Mouse (Mus musculus) neural tube, embryonic 14.5 days (tissue): ENCODE measurements at regions not wholly inside any gene's neighbourhood (a gene's known extent, or its start where the extent isn't known, plus 50 kb on each side); places are given as distances from the start of the nearest gene placed in this dataset.

Experiments used
- ATAC-seq: fragments of 200-750 bp; cut with Nextera tagmentation; 2 replicates; pipeline ENCODE4 v1.8.0; 2017; ENCODE audit warnings: low read depth, mild to moderate bottlenecking, moderate TSS enrichment, moderate library complexity
- H3K27ac ChIP-seq: fragments of 300-500 bp; sonication (generic); 2 replicates; pipeline ENCODE4 v1.5.1; 2014; ENCODE audit warnings: low read depth, mild to moderate bottlenecking, control low read depth, low read length, moderate library complexity, mixed read lengths
- H3K27me3 ChIP-seq: fragments of 300-500 bp; sonication (generic); 2 replicates; pipeline ENCODE4 v1.6.1; 2014; ENCODE audit warnings: low read length; ENCODE audit not compliant: control insufficient read depth, insufficient read depth
- H3K36me3 ChIP-seq: fragments of 300-500 bp; sonication (generic); 2 replicates; pipeline ENCODE4 v1.6.1; 2014; ENCODE audit warnings: low read length, mixed read lengths; ENCODE audit not compliant: control insufficient read depth, insufficient read depth
- H3K4me1 ChIP-seq: fragments of 300-500 bp; sonication (generic); 2 replicates; pipeline ENCODE4 v1.6.1; 2014; ENCODE audit warnings: low read length; ENCODE audit not compliant: control insufficient read depth, insufficient read depth
- H3K4me2 ChIP-seq: fragments of 300-500 bp; sonication (generic); 2 replicates; pipeline ENCODE4 v1.6.1; 2014; ENCODE audit warnings: mild to moderate bottlenecking, low read depth, low read length, control low read depth
- H3K4me3 ChIP-seq: fragments of 300-500 bp; sonication (generic); 2 replicates; pipeline ENCODE4 v1.5.1; 2014; ENCODE audit warnings: low read depth, low read length, control low read depth, mixed read lengths
- H3K9ac ChIP-seq: fragments of 300-500 bp; sonication (generic); replicated peaks from 2 replicates; pipeline ENCODE4 v1.6.1; 2014; ENCODE audit warnings: low read depth, mild to moderate bottlenecking, control low read depth, low read length, mixed read lengths
- H3K9me3 ChIP-seq: fragments of 300-500 bp; sonication (generic); 2 replicates; pipeline ENCODE4 v1.6.1; 2016; ENCODE audit warnings: low read length; ENCODE audit not compliant: control insufficient read depth
- WGBS: fragments of 180-500 bp; shearing (Covaris S2); extraction: QIAGEN DNeasy Blood & Tissue Kit; methylation state at CpG from one replicate; pipeline ENCODE4 v1.1.7; 2014; 5-methylcytosine and 5-hydroxymethylcytosine counted together

- H3K27ac ChIP-seq, result no peak overlapping the region
- H3K27me3 ChIP-seq, result no peaks in the 10 kb centered on the region
- no peaks in the 10 kb centered on the region for H3K36me3 ChIP-seq
- 90% methylated on average over 4 of the region's 4 CpGs for WGBS
- H3K4me3 ChIP-seq, result no peak overlapping the region
- H3K9me3 ChIP-seq, result no peaks in the 10 kb centered on the region
- no peak overlapping the region for H3K4me2 ChIP-seq
- no peaks in the 10 kb centered on the region for H3K4me1 ChIP-seq
- ATAC-seq, result no peak
- H3K9ac ChIP-seq, result no peak overlapping the region
Measured at GRCm38 (mm10) chr9:61827721-61828120, 86.6 kb downstream of the Rplp1 start.

DNA sequence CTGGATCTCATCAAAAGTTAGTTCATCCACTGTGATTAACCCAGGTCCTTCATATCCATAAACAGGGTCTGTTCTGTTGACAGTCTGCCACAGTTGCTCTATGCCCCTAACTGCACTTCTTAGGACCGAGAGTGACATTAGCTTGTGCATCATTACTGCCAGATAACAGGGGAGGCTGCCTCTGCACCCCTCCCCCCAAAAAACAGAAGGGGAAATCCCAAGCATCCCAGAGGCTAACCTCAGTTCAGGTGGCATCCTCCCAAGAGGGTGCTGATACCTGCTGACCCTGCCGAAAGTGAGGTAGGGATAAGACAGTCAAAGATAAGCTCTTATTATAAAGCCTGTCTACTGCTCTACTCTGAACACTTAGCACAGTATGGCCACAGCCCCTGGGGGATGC is 87.3 kb downstream of the Rplp1 start:
- Histone ChIP-seq H3K9ac (no peak overlapping the region), H3K4me3 (no peak overlapping the region), H3K4me1 (no peaks in the 10 kb centered on the region), H3K4me2 (no peak overlapping the region), H3K36me3 (no peaks in the 10 kb centered on the region), H3K27me3 (no peaks in the 10 kb centered on the region), H3K27ac (no peak overlapping the region), H3K9me3 (no peaks in the 10 kb centered on the region)
- 85% methylated on average over 2 of the region's 2 CpGs for WGBS
- no peak for ATAC-seq

DNA sequence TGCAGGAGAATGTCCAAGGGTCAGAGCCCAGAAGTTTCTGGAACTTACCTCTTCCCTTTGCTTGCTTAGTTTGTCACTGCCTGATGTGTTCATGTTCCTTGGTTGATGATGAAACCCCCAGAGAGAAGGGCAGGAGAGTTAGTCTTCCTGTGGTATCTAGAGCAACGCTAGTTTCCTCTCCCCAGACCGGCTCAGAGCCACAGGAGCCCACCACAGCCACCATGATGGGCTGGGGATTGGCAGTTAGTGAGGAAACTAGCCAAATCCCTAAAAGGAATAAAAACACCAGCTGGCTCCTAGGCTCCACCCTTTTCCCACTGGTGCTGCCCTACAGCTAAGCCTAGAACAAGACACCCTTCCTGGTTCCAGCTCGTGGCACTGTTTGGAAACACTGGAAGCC is 87.9 kb downstream of the Rplp1 start:
- Histone ChIP-seq H3K36me3 (no peaks in the 10 kb centered on the region), H3K4me3 (no peak overlapping the region), H3K4me1 (no peaks in the 10 kb centered on the region), H3K27ac (no peak overlapping the region), H3K4me2 (no peak overlapping the region), H3K9me3 (no peaks in the 10 kb centered on the region), H3K27me3 (no peaks in the 10 kb centered on the region), H3K9ac (no peak overlapping the region)
- WGBS, result 60% methylated on average over 3 of the region's 3 CpGs
- ATAC-seq, result no peak

DNA sequence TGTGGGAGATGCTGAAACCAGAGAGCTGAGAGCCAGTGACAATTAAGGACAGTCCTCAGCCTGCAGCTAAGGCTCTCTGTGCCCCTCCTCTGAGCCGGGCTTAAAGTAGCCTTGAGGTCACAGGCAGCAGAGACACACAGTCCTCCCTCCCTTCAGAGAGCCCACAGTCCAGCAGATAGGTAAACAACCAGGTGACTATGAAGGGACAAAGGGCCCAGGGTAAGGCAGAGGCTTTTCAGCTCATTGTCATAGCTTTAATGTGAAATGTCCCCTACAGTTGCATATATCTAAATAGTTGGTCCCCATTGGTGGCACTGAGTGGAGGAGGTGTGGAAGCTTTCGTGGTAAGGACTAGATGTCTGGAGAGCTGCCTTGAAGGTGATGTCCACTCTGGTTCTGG is 88.5 kb downstream of the Rplp1 start:
- Histone ChIP-seq H3K9ac (no peak overlapping the region), H3K4me3 (no peak overlapping the region), H3K27ac (no peak overlapping the region), H3K9me3 (no peaks in the 10 kb centered on the region), H3K4me2 (no peak overlapping the region), H3K27me3 (no peaks in the 10 kb centered on the region), H3K36me3 (no peaks in the 10 kb centered on the region), H3K4me1 (no peaks in the 10 kb centered on the region)
- ATAC-seq, result no peak
- 75% methylated on average over 2 of the region's 2 CpGs for WGBS

GRCm38 (mm10) chr9:61819836-61820235 is 94.5 kb downstream of the Rplp1 start:
- 100% methylated on average over 1 of the region's 1 CpGs for WGBS

GRCm38 (mm10) chr9:61816589-61817179 is 97.7 kb downstream of the Rplp1 start:
- Histone ChIP-seq H3K4me2 (no peak overlapping the region), H3K4me3 (no peak overlapping the region), H3K4me1 (no peaks in the 10 kb centered on the region), H3K27me3 (no peaks in the 10 kb centered on the region), H3K36me3 (no peaks in the 10 kb centered on the region), H3K9me3 (no peaks in the 10 kb centered on the region), H3K27ac (no peak overlapping the region), H3K9ac (no peak overlapping the region)
- WGBS, result 80% methylated on average over 11 of the region's 11 CpGs
- no peak for ATAC-seq

More at GRCm38 (mm10) chr9:61819836-61820235, 94.5 kb downstream of the Rplp1 start:
- H3K9me3 ChIP-seq, result no peaks in the 10 kb centered on the region
- no peak overlapping the region for H3K4me3 ChIP-seq
- no peaks in the 10 kb centered on the region for H3K4me1 ChIP-seq
- no peaks in the 10 kb centered on the region for H3K27me3 ChIP-seq
- H3K27ac ChIP-seq, result no peak overlapping the region
- H3K4me2 ChIP-seq, result no peak overlapping the region
- no peak for ATAC-seq
- no peak overlapping the region for H3K9ac ChIP-seq
- no peaks in the 10 kb centered on the region for H3K36me3 ChIP-seq

DNA sequence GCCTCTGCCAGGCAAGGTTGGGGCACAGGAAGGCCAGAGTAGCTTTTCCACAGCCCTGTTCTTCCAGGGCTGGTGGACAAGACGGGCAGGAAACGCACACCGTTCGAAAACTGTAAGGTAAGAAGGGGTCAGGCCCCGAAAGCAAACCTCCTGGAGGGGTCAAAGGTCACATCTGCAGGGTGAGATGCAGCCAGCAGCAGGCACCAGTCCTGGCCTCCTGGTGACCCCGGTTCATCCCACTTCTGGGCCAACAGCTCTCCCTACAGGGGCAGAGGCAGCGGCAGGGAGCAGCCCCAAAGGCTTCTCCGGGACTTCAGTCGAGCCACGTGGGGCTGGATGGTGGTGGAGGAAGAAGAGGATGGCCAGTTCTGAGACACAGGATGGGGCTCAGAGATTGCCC is 98.3 kb downstream of the Rplp1 start:
- Histone ChIP-seq H3K27me3 (no peaks in the 10 kb centered on the region), H3K9me3 (no peaks in the 10 kb centered on the region), H3K4me2 (no peak overlapping the region), H3K9ac (no peak overlapping the region), H3K4me1 (no peaks in the 10 kb centered on the region), H3K36me3 (no peaks in the 10 kb centered on the region), H3K27ac (no peak overlapping the region), H3K4me3 (no peak overlapping the region)
- ATAC-seq, result no peak
- 50% methylated on average over 10 of the region's 10 CpGs for WGBS

DNA sequence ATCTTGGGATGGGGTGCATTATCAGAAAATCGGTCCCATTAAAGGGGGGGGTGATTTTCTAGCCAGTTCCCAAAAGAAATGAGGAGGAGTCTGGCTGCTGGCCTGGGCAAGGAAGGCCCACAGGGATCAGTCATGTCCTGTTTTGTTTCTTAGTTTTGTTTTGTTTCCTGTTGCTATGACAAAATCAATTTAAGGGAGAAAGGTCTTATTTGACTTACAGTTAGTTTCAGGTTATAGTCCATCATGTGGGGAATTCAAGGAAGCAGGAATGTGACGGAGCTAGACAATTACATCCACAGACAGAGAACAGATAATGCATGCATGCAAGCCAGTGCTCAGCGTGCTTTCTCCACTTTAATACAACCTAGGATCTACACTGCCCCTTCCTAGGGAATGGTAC is 101.1 kb downstream of the Rplp1 start:
- Histone ChIP-seq H3K4me2 (no peak overlapping the region), H3K27me3 (no peaks in the 10 kb centered on the region), H3K27ac (no peak overlapping the region), H3K36me3 (no peaks in the 10 kb centered on the region), H3K4me1 (no peaks in the 10 kb centered on the region), H3K9me3 (no peaks in the 10 kb centered on the region), H3K9ac (no peak overlapping the region), H3K4me3 (no peak overlapping the region)
- 87% methylated on average over 3 of the region's 3 CpGs for WGBS
- ATAC-seq, result no peak

GRCm38 (mm10) chr9:61812315-61812714 is 102.0 kb downstream of the Rplp1 start:
- Histone ChIP-seq H3K4me2 (no peak overlapping the region), H3K36me3 (no peaks in the 10 kb centered on the region), H3K9ac (no peak overlapping the region), H3K4me1 (no peaks in the 10 kb centered on the region), H3K4me3 (no peak overlapping the region), H3K9me3 (no peaks in the 10 kb centered on the region), H3K27me3 (no peaks in the 10 kb centered on the region), H3K27ac (no peak overlapping the region)
- no peak for ATAC-seq
- 88% methylated on average over 9 of the region's 9 CpGs for WGBS
